Mouse (Mus musculus): ENCODE measurements around the gene Aldh1b1.

GRCm38 (mm10) chr4:45844355-45844754 lies 45.5 kb downstream of the Aldh1b1 start:
- peak; percentile 74; the same call in 1 of the 2 replicates for TF ChIP-seq CTCF (IDR thresholded peaks at IDR 0.05; ENCODE audit: borderline replicate concordance, extremely low read depth, insufficient read depth, insufficient read length)
- TF ChIP-seq POLR2A (IDR thresholded peaks at IDR 0.05; ENCODE audit: borderline replicate concordance, extremely low read depth, insufficient read depth, insufficient read length, poor library complexity, severe bottlenecking) = no peak
